Mouse (Mus musculus): ENCODE data around the gene Idua. TPM values are rescaled to one million over a fixed set of nuclear protein-coding genes. Genes with fewer than 3 reads are reported as not detected.

The Idua gene
- total and polyA plus RNA-seq, 3 experiments: 2.3 to 10.6 (median 5.8) TPM

DNA sequence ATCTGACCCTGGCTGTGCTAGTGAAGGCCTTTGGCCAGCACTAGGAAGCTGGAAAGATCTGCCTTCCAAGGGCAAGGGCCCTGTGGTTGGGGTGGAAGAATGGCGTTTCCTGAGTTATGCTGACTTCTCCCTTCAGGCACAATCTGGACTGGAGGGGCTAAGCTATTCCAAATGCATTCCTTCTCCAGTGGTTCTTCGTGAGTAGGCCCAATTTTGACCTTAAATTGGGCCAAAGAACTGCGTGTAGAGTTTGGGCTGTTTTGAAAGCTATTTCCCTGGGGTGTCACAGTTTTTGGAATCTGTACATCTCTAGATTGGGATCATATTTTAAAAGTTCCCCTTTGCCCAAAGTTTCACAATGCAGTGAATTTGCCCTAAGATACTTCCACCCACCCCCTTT is 36.4 kb downstream of the Idua start:
- H3K36me3 ChIP-seq (replicated peaks in 1 of 2; ENCODE audit: control insufficient read depth in 1 of 2, insufficient read depth in 1 of 2, low read length in 1 of 2): no peaks in the 10 kb centered on the region
- DNase-seq (ENCODE audit: extremely low read depth): no peak
- in situ Hi-C loops (cut with MboI; ENCODE audit: low pct_ligation_motif_present, low pct_unique_long_range_greater_than_20kb, low sequenced_read_pairs) (no loop called here), dilution Hi-C loops (cut with MboI; ENCODE audit: extremely low pct_ligation_motif_present, extremely low pct_unique_long_range_greater_than_20kb, low sequenced_read_pairs) (no loop called here)
- no peak overlapping the region for H3K9ac ChIP-seq (ENCODE audit: insufficient read depth, low read depth)
- no peak overlapping the region for H3K4me2 ChIP-seq (ENCODE audit: insufficient read depth, low read depth, poor library complexity, severe bottlenecking)
- peaks cover 73% of the 10 kb centered on the region for H3K27me3 ChIP-seq (replicated peaks)
- H3K27ac ChIP-seq (ENCODE audit: insufficient read depth, low read depth): no peak overlapping the region
- peaks cover 3 to 5% of the 10 kb centered on the region in 2 experiments; a peak in 2 of 4 replicates for H3K4me1 ChIP-seq (ENCODE audit: control insufficient read depth in 1 of 2, insufficient read depth in 2 of 2)
- peaks cover 7% of the 10 kb centered on the region for H3K9me3 ChIP-seq (replicated peaks; ENCODE audit: low read length)
- H3K79me2 ChIP-seq (replicated peaks; ENCODE audit: control insufficient read depth, extremely low read depth, insufficient read depth, poor library complexity, severe bottlenecking): no peaks in the 10 kb centered on the region
- no peak overlapping the region for H3K4me3 ChIP-seq (replicated peaks in 1 of 3; ENCODE audit: low read depth in 2 of 3, low read length in 2 of 3, poor library complexity in 1 of 3)
- no peak for TF ChIP-seq RAD21 (IDR thresholded peaks at IDR 0.05; ENCODE audit: low read depth, low read length)
- no peak for TF ChIP-seq TCF12 (IDR thresholded peaks at IDR 0.05; ENCODE audit: low read depth, low read length)
- TF ChIP-seq IRF4 (IDR thresholded peaks at IDR 0.05; ENCODE audit: low read depth, low read length): no peak
- TF ChIP-seq MXI1 (IDR thresholded peaks at IDR 0.05; ENCODE audit: low read depth, low read length): no peak
- TF ChIP-seq MAFK (IDR thresholded peaks at IDR 0.05; ENCODE audit: insufficient replicate concordance, low read length): no peak
- no peak for TF ChIP-seq CHD1 (IDR thresholded peaks at IDR 0.05; ENCODE audit: low read depth, low read length)
- TF ChIP-seq TBP (conservative IDR thresholded peaks at IDR 0.05; ENCODE audit: low read depth, low read length): no peak
- no peak for TF ChIP-seq BHLHE40 (IDR thresholded peaks at IDR 0.05; ENCODE audit: low read depth, low read length)
- no peak for TF ChIP-seq KAT2A (IDR thresholded peaks at IDR 0.05; ENCODE audit: insufficient replicate concordance, low read length)
- TF ChIP-seq USF2 (conservative IDR thresholded peaks at IDR 0.05; ENCODE audit: low read depth, low read length): no peak
- no peak for TF ChIP-seq ZNF384 (IDR thresholded peaks at IDR 0.05; ENCODE audit: low read depth, low read length)
- TF ChIP-seq NELFE (IDR thresholded peaks at IDR 0.05; ENCODE audit: low read depth, low read length): no peak
- no peak for TF ChIP-seq JUND (conservative IDR thresholded peaks at IDR 0.05; ENCODE audit: low read depth, low read length)
- no peak for TF ChIP-seq HCFC1 (IDR thresholded peaks at IDR 0.05; ENCODE audit: low read depth, low read length)
- no peak for TF ChIP-seq POLR2AphosphoS2 (IDR thresholded peaks at IDR 0.05; ENCODE audit: low read depth, low read length)

DNA sequence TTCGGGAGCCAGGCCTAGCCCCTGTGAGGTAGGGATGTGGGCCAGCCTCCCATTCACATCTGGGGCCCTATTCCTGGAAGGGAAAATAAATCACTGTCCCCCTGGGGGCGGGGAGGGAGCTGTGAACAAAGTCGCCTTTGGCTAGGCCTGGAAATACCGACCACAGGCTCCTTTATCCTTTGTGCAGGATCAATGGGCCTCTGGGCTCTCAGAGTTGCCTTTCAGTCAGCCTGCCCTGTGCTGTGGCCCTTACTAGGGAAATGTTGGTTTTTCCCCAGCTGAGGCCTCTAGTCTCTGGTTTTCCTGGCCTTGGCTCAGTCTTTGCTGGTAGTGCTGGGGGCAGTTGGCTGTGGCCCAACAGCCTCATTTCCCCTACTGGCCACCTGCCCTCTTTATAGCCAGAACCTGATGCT is 37.2 kb downstream of the Idua start:
- Histone ChIP-seq H3K9ac (ENCODE audit: insufficient read depth, low read depth) (no peak overlapping the region), H3K79me2 (replicated peaks; ENCODE audit: control insufficient read depth, extremely low read depth, insufficient read depth, poor library complexity, severe bottlenecking) (no peaks in the 10 kb centered on the region), H3K27me3 (replicated peaks) (peaks cover 77% of the 10 kb centered on the region), H3K27ac (ENCODE audit: insufficient read depth, low read depth) (no peak overlapping the region), H3K9me3 (replicated peaks; ENCODE audit: low read length) (peaks cover 7% of the 10 kb centered on the region), H3K4me3 (replicated peaks in 1 of 3; ENCODE audit: low read depth in 2 of 3, low read length in 2 of 3, poor library complexity in 1 of 3) (no peak overlapping the region), H3K4me1 (ENCODE audit: control insufficient read depth in 1 of 2, insufficient read depth in 2 of 2) (peaks cover 0 to 5% of the 10 kb centered on the region in 2 experiments; a peak in 1 of 4 replicates), H3K36me3 (replicated peaks in 1 of 2; ENCODE audit: control insufficient read depth in 1 of 2, insufficient read depth in 1 of 2, low read length in 1 of 2) (no peaks in the 10 kb centered on the region), H3K4me2 (ENCODE audit: insufficient read depth, low read depth, poor library complexity, severe bottlenecking) (no peak overlapping the region)
- TF ChIP-seq MAZ (IDR thresholded peaks at IDR 0.05; ENCODE audit: low read depth, low read length) (no peak), ELF1 (IDR thresholded peaks at IDR 0.05; ENCODE audit: low read depth, low read length) (no peak), CHD2 (IDR thresholded peaks at IDR 0.05; ENCODE audit: low read length) (no peak)
- in situ Hi-C loops (cut with MboI; ENCODE audit: low pct_ligation_motif_present, low pct_unique_long_range_greater_than_20kb, low sequenced_read_pairs) (no loop called here), dilution Hi-C loops (cut with MboI; ENCODE audit: extremely low pct_ligation_motif_present, extremely low pct_unique_long_range_greater_than_20kb, low sequenced_read_pairs) (no loop called here)
- DNase-seq (ENCODE audit: extremely low read depth): no peak
